Mouse (Mus musculus) hindbrain, embryonic 16.5 days (tissue): ENCODE results near the gene Ccng1. TPM values are rescaled to one million over a fixed set of nuclear protein-coding genes. Genes with fewer than 3 reads are reported as not detected.

Experiments used
- ATAC-seq: fragments of 200-750 bp; cut with Nextera tagmentation; 2 replicates; pipeline ENCODE4 v1.8.0; 2017; ENCODE audit warnings: moderate TSS enrichment, moderate library complexity
- H3K27ac ChIP-seq: fragments of 300-500 bp; sonication (generic); 2 replicates; pipeline ENCODE4 v1.5.1; 2014; ENCODE audit warnings: low read depth, mild to moderate bottlenecking, control low read depth, low read length, moderate library complexity
- H3K27me3 ChIP-seq: fragments of 300-500 bp; sonication (generic); replicated peaks from 2 replicates; pipeline ENCODE4 v1.6.1; 2014; ENCODE audit warnings: low read length; ENCODE audit not compliant: control insufficient read depth, insufficient read depth
- H3K36me3 ChIP-seq: fragments of 300-500 bp; sonication (generic); 2 replicates; pipeline ENCODE4 v1.6.1; 2014; ENCODE audit warnings: mild to moderate bottlenecking, low read length, moderate library complexity, mixed read lengths; ENCODE audit not compliant: control insufficient read depth, insufficient read depth
- H3K4me1 ChIP-seq: fragments of 300-500 bp; sonication (generic); 2 replicates; pipeline ENCODE4 v1.6.1; 2014; ENCODE audit warnings: low read depth, low read length; ENCODE audit not compliant: control insufficient read depth, insufficient read depth
- H3K4me2 ChIP-seq: fragments of 300-500 bp; sonication (generic); 2 replicates; pipeline ENCODE4 v1.6.1; 2014; ENCODE audit warnings: mild to moderate bottlenecking, low read length, control low read depth, moderate library complexity
- H3K4me3 ChIP-seq: fragments of 300-500 bp; sonication (generic); 2 replicates; pipeline ENCODE4 v1.5.1; 2014; ENCODE audit warnings: mild to moderate bottlenecking, low read length, control low read depth, moderate library complexity
- H3K9ac ChIP-seq: fragments of 300-500 bp; sonication (generic); 2 replicates; pipeline ENCODE4 v1.6.1; 2014; ENCODE audit warnings: low read depth, mild to moderate bottlenecking, control low read depth, low read length, moderate library complexity
- H3K9me3 ChIP-seq: fragments of 300-500 bp; sonication (generic); 2 replicates; pipeline ENCODE4 v1.6.1; 2014; ENCODE audit warnings: mild to moderate bottlenecking, low read length, moderate library complexity; ENCODE audit not compliant: control insufficient read depth
- WGBS: fragments of 180-500 bp; shearing (Covaris S2); extraction: QIAGEN DNeasy Blood & Tissue Kit; methylation state at CpG from one replicate; pipeline ENCODE4 v1.1.7; 2014; 5-methylcytosine and 5-hydroxymethylcytosine counted together
- polyA plus RNA-seq: library from polyadenylated mRNA; unstranded; fragments of >200 nt; fragmentation: Nextera tagmentation; extraction: Ambion mirVana; gene quantifications from 2 replicates; pipeline ENCODE4 v1.2.1, GENCODE M21; 2015

Ccng1 gene
- polyA plus RNA-seq = 44.4 TPM in 2 replicates

GRCm38 (mm10) chr11:40755109-40755627 lies at the start of gene Ccng1:
TSS of gene Ccng1 (minus strand) at chr11:40755311.
- Histone ChIP-seq H3K4me3 (peak within 1 kb of the TSS; percentile 94), H3K36me3 (no peaks in the 10 kb centered on the region), H3K9ac (peak within 1 kb of the TSS; percentile 92), H3K27ac (peak within 1 kb of the TSS; percentile 64), H3K4me1 (peaks cover 8% of the 10 kb centered on the region), H3K9me3 (no peaks in the 10 kb centered on the region), H3K27me3 (no peaks in the 10 kb centered on the region), H3K4me2 (peak within 1 kb of the TSS; percentile 93)
- peak; percentile 99 for ATAC-seq
- WGBS = 0% methylated on average over 25 of the region's 25 CpGs

- Histone ChIP-seq H3K36me3 (no peaks in the 10 kb centered on the region), H3K9ac (no peak overlapping the region), H3K9me3 (no peaks in the 10 kb centered on the region), H3K4me3 (no peak overlapping the region), H3K4me1 (no peaks in the 10 kb centered on the region), H3K27ac (no peak overlapping the region), H3K27me3 (no peaks in the 10 kb centered on the region), H3K4me2 (no peak overlapping the region)
- no peak for ATAC-seq
- 75% methylated on average over 5 of the region's 5 CpGs for whole genome bisulfite sequencing
Measured at GRCm38 (mm10) chr11:40790307-40790706, 35.2 kb upstream of the Ccng1 start.

- no peak overlapping the region for H3K4me3 ChIP-seq
- no peaks in the 10 kb centered on the region for H3K9me3 ChIP-seq
- no peaks in the 10 kb centered on the region for H3K36me3 ChIP-seq
- ATAC-seq = no peak
- H3K4me1 ChIP-seq = no peaks in the 10 kb centered on the region
- H3K9ac ChIP-seq = no peak overlapping the region
- H3K27ac ChIP-seq = no peak overlapping the region
- no peak overlapping the region for H3K4me2 ChIP-seq
- WGBS = 67% methylated on average over 4 of the region's 4 CpGs
- no peaks in the 10 kb centered on the region for H3K27me3 ChIP-seq
Measured at GRCm38 (mm10) chr11:40789701-40790100, 34.6 kb upstream of the Ccng1 start.

- no peak overlapping the region for H3K9ac ChIP-seq
- 93% methylated on average over 2 of the region's 2 CpGs for WGBS
Measured at GRCm38 (mm10) chr11:40786900-40787299, 31.8 kb upstream of the Ccng1 start.

GRCm38 (mm10) chr11:40784326-40784725 lies 29.2 kb upstream of the Ccng1 start:
- H3K9ac ChIP-seq = no peak overlapping the region
- no peaks in the 10 kb centered on the region for H3K9me3 ChIP-seq
- ATAC-seq = no peak
- H3K4me2 ChIP-seq = no peak overlapping the region
- H3K27ac ChIP-seq = no peak overlapping the region
- H3K27me3 ChIP-seq = no peaks in the 10 kb centered on the region
- no peaks in the 10 kb centered on the region for H3K4me1 ChIP-seq
- H3K36me3 ChIP-seq = no peaks in the 10 kb centered on the region
- 73% methylated on average over 8 of the region's 8 CpGs for WGBS
- H3K4me3 ChIP-seq = no peak overlapping the region

More at GRCm38 (mm10) chr11:40786900-40787299, 31.8 kb upstream of the Ccng1 start:
- no peaks in the 10 kb centered on the region for H3K36me3 ChIP-seq
- H3K27me3 ChIP-seq = no peaks in the 10 kb centered on the region
- H3K9me3 ChIP-seq = no peaks in the 10 kb centered on the region
- no peak for ATAC-seq
- H3K4me2 ChIP-seq = no peak overlapping the region
- H3K4me1 ChIP-seq = no peaks in the 10 kb centered on the region
- no peak overlapping the region for H3K4me3 ChIP-seq
- no peak overlapping the region for H3K27ac ChIP-seq

GRCm38 (mm10) chr11:40783346-40783745 lies 28.2 kb upstream of the Ccng1 start:
- no peak overlapping the region for H3K9ac ChIP-seq
- no peak overlapping the region for H3K4me3 ChIP-seq
- WGBS = 90% methylated on average over 1 of the region's 1 CpGs
- H3K36me3 ChIP-seq = no peaks in the 10 kb centered on the region
- no peak overlapping the region for H3K4me2 ChIP-seq
- ATAC-seq = no peak
- no peaks in the 10 kb centered on the region for H3K9me3 ChIP-seq
- no peaks in the 10 kb centered on the region for H3K4me1 ChIP-seq
- no peak overlapping the region for H3K27ac ChIP-seq
- no peaks in the 10 kb centered on the region for H3K27me3 ChIP-seq

- Histone ChIP-seq H3K4me1 (no peaks in the 10 kb centered on the region), H3K9me3 (no peaks in the 10 kb centered on the region), H3K27me3 (no peaks in the 10 kb centered on the region), H3K4me2 (no peak overlapping the region), H3K36me3 (no peaks in the 10 kb centered on the region), H3K9ac (no peak overlapping the region), H3K27ac (no peak overlapping the region), H3K4me3 (no peak overlapping the region)
- ATAC-seq = no peak
- 39% methylated on average over 2 of the region's 2 CpGs for WGBS
Measured at GRCm38 (mm10) chr11:40781857-40782256, 26.7 kb upstream of the Ccng1 start.

- Histone ChIP-seq H3K4me2 (peak overlapping the region; percentile 14; the same call in 1 of the 2 replicates), H3K4me3 (no peak overlapping the region), H3K27me3 (no peaks in the 10 kb centered on the region), H3K9ac (no peak overlapping the region), H3K9me3 (no peaks in the 10 kb centered on the region), H3K4me1 (no peaks in the 10 kb centered on the region), H3K27ac (no peak overlapping the region), H3K36me3 (no peaks in the 10 kb centered on the region)
- 0 out of 2 replicates have a peak, but pooled peaks have one; percentile 30 for ATAC-seq
- 50% methylated on average over 12 of the region's 12 CpGs for WGBS
Measured at GRCm38 (mm10) chr11:40775315-40776269, 20.5 kb upstream of the Ccng1 start.

GRCm38 (mm10) chr11:40764690-40765089 lies 9.6 kb upstream of the Ccng1 start:
- Histone ChIP-seq H3K4me1 (no peaks in the 10 kb centered on the region), H3K4me2 (no peak overlapping the region), H3K9ac (no peak overlapping the region), H3K36me3 (no peaks in the 10 kb centered on the region), H3K27ac (no peak overlapping the region), H3K27me3 (no peaks in the 10 kb centered on the region), H3K9me3 (no peaks in the 10 kb centered on the region), H3K4me3 (no peak overlapping the region)
- no peak for ATAC-seq
- 86% methylated on average over 4 of the region's 4 CpGs for WGBS
